In the genomic region with DNA sequence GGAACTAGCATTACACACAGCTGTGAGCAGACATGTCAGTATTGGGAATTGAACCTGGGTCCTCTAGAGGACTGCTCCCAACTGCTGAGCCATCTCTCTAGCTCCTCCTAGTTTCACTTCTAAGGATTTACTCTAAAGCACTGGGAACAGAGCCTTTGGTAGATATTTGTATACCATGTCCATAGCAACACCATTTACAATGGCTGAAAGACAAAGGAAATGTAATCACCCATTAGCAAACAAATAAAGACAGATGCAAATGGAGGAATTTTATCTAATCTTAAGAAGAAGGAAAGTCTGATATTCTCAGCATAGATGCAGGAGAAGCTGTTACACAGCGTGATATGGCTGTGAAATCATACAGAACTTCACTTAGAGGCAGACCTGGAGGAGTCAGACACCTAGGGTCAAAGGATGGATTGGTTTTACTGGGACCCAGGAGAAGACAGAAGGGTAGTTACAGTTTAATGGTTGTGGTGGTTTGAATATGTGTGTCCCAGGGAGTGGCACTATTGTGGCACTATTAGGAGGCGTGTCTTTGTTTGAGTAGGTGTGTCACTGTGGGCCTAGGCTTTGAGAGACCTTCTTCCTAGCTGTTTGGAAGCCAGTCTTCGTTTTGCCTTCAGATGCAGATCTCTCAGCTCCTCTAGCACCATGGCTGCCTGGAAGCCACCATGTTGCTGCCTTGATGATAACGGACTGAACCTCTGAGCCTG, we compare ENCODE assay signal across 29 mouse cellular contexts. TPM values are rescaled to one million over a fixed set of nuclear protein-coding genes. Genes with fewer than 3 reads are reported as not detected.
"Had no signal": no experiment of that assay in that cellular context is flagged by ENCODE, and none has a peak within 500 bp of the region (broad histone marks: within the 10 kb centered on the region; RNA-seq: fewer than 3 reads in every experiment).

No protein-coding gene starts in this region.

- H3K27ac ChIP-seq: limb, embryonic 12.5 days; limb, embryonic 15.5 days; liver, embryonic 14.5 days; macrophage; midbrain, embryonic 12.5 days; midbrain, embryonic 15.5 days; neural tube, embryonic 12.5 days; neural tube, embryonic 15.5 days; stomach, embryonic 15.5 days had no signal

- DNase-seq: kidney, postnatal 10 days; kidney, postnatal 36 days; layer of hippocampus, postnatal 36 days; left cerebral cortex, postnatal 4 days; liver, postnatal 0 days; lung, embryonic 14.5 days; right cerebral cortex, adult 18-20 months; right cerebral cortex, postnatal 14 days; right cerebral cortex, postnatal 4 days; thymus, adult 18-20 months; thymus, postnatal 36 days had no signal

- H3K4me3 ChIP-seq: limb, embryonic 12.5 days; limb, embryonic 15.5 days; midbrain, embryonic 12.5 days; midbrain, embryonic 15.5 days; neural tube, embryonic 12.5 days; neural tube, embryonic 15.5 days; stomach, embryonic 15.5 days had no signal

- H3K9ac ChIP-seq: limb, embryonic 12.5 days; limb, embryonic 15.5 days; liver, embryonic 14.5 days; liver, postnatal 0 days; lung, embryonic 14.5 days; midbrain, embryonic 12.5 days; midbrain, embryonic 15.5 days; neural tube, embryonic 12.5 days; neural tube, embryonic 15.5 days; stomach, embryonic 15.5 days had no signal

- H3K36me3 ChIP-seq: limb, embryonic 12.5 days; limb, embryonic 15.5 days; midbrain, embryonic 12.5 days; midbrain, embryonic 15.5 days; neural tube, embryonic 12.5 days; neural tube, embryonic 15.5 days; stomach, embryonic 15.5 days had no signal

- H3K4me2 ChIP-seq: limb, embryonic 12.5 days; limb, embryonic 15.5 days; liver, embryonic 11.5 days; lung, embryonic 14.5 days; midbrain, embryonic 12.5 days; midbrain, embryonic 15.5 days; neural tube, embryonic 12.5 days; neural tube, embryonic 15.5 days; stomach, embryonic 15.5 days had no signal

- ATAC-seq: liver, postnatal 0 days; lung, postnatal 0 days; midbrain, embryonic 15.5 days had no signal

- H3K27me3 ChIP-seq: limb, embryonic 12.5 days; limb, embryonic 15.5 days; midbrain, embryonic 12.5 days; midbrain, embryonic 15.5 days; neural tube, embryonic 12.5 days; neural tube, embryonic 15.5 days; stomach, embryonic 15.5 days had no signal

- H3K9me3 ChIP-seq: limb, embryonic 12.5 days; limb, embryonic 15.5 days; midbrain, embryonic 15.5 days; neural tube, embryonic 15.5 days; stomach, embryonic 15.5 days had no signal

- H3K4me1 ChIP-seq: limb, embryonic 12.5 days; limb, embryonic 15.5 days; midbrain, embryonic 12.5 days; midbrain, embryonic 15.5 days; neural tube, embryonic 12.5 days; neural tube, embryonic 15.5 days; stomach, embryonic 15.5 days had no signal

RNA-seq across cellular contexts. Expression of gene 1700024P04Rik, which starts 7.1 kb away (rescaled TPM):
- total RNA-seq: layer of hippocampus, adult 8-10 months; layer of hippocampus, postnatal 10 days; layer of hippocampus, postnatal 36 days; left cerebral cortex, adult 8-10 months; left cerebral cortex, postnatal 14 days; left cerebral cortex, postnatal 4 days; megakaryocyte, adult 5-6 weeks had no signal
- polyA plus RNA-seq: kidney, embryonic 14.5 days; limb, embryonic 12.5 days; limb, embryonic 15.5 days; liver, embryonic 11.5 days; liver, embryonic 14.5 days; liver, postnatal 0 days; lung, embryonic 14.5 days; lung, postnatal 0 days; macrophage; midbrain, embryonic 12.5 days; midbrain, embryonic 15.5 days; neural tube, embryonic 12.5 days; neural tube, embryonic 15.5 days; stomach, embryonic 15.5 days; urinary bladder, adult 2 months had no signal
